Mouse (Mus musculus) E14TG2a.4 (cell line): ENCODE data around the gene Klk1b5.
A peak's percentile ranks its signal among the peaks of the same experiment; 100 is the strongest.
"Not testable (repeated sequence)": the region's sequence is repeated elsewhere in the genome, so short reads cannot be mapped to it uniquely, and the experiment has no call there.

ENCODE experiments used
- H3K27me3 ChIP-seq: 2 replicates; pipeline ENCODE4 v1.6.1; 2014; ENCODE audit warnings: low read length, control low read depth; ENCODE audit not compliant: insufficient read depth
- H3K36me3 ChIP-seq: 2 replicates; pipeline ENCODE4 v1.6.1; 2014; ENCODE audit warnings: low read length, control low read depth; ENCODE audit not compliant: insufficient read depth
- H3K4me1 ChIP-seq: replicated peaks from 2 replicates; pipeline ENCODE4 v1.6.1; 2014; ENCODE audit warnings: low read depth, low read length, control low read depth
- H3K4me3 ChIP-seq: replicated peaks from 2 replicates; pipeline ENCODE4 v1.5.1; 2014; ENCODE audit warnings: mild to moderate bottlenecking, low read length
- H3K9me3 ChIP-seq: 2 replicates; pipeline ENCODE4 v1.6.1; 2014; ENCODE audit warnings: low read length, control low read depth
- CTCF ChIP-seq: conservative IDR thresholded peaks from 2 replicates; pipeline ENCODE4 v1.5.1; 2014; ENCODE audit warnings: low read length
- NANOG ChIP-seq: IDR thresholded peaks from 2 replicates; pipeline ENCODE4 v1.6.1; 2014; ENCODE audit warnings: borderline replicate concordance, low read length, mixed read lengths
- POU5F1 ChIP-seq: IDR thresholded peaks from 2 replicates; pipeline ENCODE4 v1.6.1; 2014; ENCODE audit warnings: low read length, borderline replicate concordance

The Klk1b5 gene

GRCm38 (mm10) chr7:44247971-44248370, 32.2 kb downstream of the Klk1b5 start:
- Histone ChIP-seq H3K9me3 (no peaks in the 10 kb centered on the region), H3K4me3 (peak overlapping the region; percentile 99), H3K4me1 (peaks cover 50% of the 10 kb centered on the region), H3K36me3 (peaks cover 52% of the 10 kb centered on the region), H3K27me3 (no peaks in the 10 kb centered on the region)
- TF ChIP-seq CTCF (no peak), POU5F1 (no peak), NANOG (no peak)

DNA sequence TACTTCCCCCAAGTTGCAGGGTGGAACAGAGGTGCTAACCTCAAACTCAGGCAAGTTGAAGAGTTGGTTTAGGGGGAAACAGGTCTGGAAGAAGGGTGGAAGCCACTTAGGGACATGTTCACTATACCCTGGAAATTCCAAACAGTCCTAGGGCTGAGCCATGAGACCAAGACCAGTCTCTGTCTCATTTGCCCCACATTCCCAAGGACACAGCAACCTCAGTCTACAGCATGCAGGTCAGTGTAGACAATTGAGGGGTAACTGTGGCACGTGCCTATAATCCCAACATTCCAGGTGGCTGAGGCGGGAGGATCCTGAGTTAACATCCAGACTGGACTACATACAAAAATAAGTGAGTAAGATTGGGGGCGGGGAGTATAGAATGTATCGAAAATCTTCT, 33.5 kb downstream of the Klk1b5 start:
- H3K27me3 ChIP-seq, result no peaks in the 10 kb centered on the region
- H3K4me1 ChIP-seq, result peaks cover 60% of the 10 kb centered on the region
- peaks cover 63% of the 10 kb centered on the region for H3K36me3 ChIP-seq
- peak overlapping the region; percentile 35; the same call in 1 of the 2 replicates for H3K4me3 ChIP-seq
- TF ChIP-seq CTCF (no peak), NANOG (no peak), POU5F1 (no peak)
- H3K9me3 ChIP-seq, result no peaks in the 10 kb centered on the region

GRCm38 (mm10) chr7:44250732-44251275, 35.1 kb downstream of the Klk1b5 start:
- Histone ChIP-seq H3K4me1 (peaks cover 60% of the 10 kb centered on the region), H3K4me3 (0 out of 2 replicates have a peak overlapping the region, but pooled peaks have one; percentile 7), H3K36me3 (peaks cover 63% of the 10 kb centered on the region)
- not testable (repeated sequence) for H3K9me3 ChIP-seq, H3K27me3 ChIP-seq

- no peak overlapping the region for H3K4me3 ChIP-seq
- H3K4me1 ChIP-seq, result peaks cover 66% of the 10 kb centered on the region
- H3K27me3 ChIP-seq, result no peaks in the 10 kb centered on the region
- H3K9me3 ChIP-seq, result no peaks in the 10 kb centered on the region
- TF ChIP-seq NANOG (no peak), POU5F1 (no peak), CTCF (no peak)
- H3K36me3 ChIP-seq, result peaks cover 58% of the 10 kb centered on the region
These were observed 37.4 kb downstream of the Klk1b5 start for GRCm38 (mm10) chr7:44253023-44253616.

DNA sequence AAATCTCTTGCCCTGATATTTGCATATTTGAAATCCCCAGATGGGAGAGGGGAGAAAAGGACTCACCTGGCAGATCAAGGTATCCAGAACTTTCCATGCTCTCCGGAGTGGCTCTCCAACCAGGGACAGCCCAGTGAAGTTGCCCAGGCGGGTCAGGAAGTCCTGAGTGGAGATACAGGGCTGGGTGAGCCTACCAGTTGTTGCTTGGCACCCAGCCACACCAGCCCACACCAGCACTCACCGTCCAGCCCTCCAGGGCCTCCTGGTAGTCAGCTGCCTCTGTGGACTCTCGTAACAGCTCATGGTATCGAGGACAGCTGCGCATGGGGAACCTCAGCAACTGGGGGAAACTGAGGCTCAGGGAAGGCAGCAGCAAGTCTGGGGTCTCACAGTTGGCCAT, 39.2 kb downstream of the Klk1b5 start:
- TF ChIP-seq POU5F1 (no peak), CTCF (no peak), NANOG (no peak)
- Histone ChIP-seq H3K9me3 (no peaks in the 10 kb centered on the region), H3K36me3 (peaks cover 40% of the 10 kb centered on the region)

GRCm38 (mm10) chr7:44257278-44257677, 41.5 kb downstream of the Klk1b5 start, which contains the start of gene Acp4:
Gene Acp4, minus strand, starts transcription at chr7:44257378.
- Histone ChIP-seq H3K4me1 (peaks cover 48% of the 10 kb centered on the region), H3K36me3 (peaks cover 18% of the 10 kb centered on the region), H3K9me3 (no peaks in the 10 kb centered on the region), H3K27me3 (peaks cover 10% of the 10 kb centered on the region; the same call in 1 of the 2 replicates), H3K4me3 (no peak within 1 kb of the TSS)
- TF ChIP-seq NANOG (no peak), CTCF (no peak), POU5F1 (no peak)

More for the DNA sequence above, 39.2 kb downstream of the Klk1b5 start:
- Histone ChIP-seq H3K27me3 (0 out of 2 replicates have a peak, but pooled peaks cover 3% of the 10 kb centered on the region), H3K4me3 (no peak overlapping the region), H3K4me1 (peaks cover 47% of the 10 kb centered on the region)

DNA sequence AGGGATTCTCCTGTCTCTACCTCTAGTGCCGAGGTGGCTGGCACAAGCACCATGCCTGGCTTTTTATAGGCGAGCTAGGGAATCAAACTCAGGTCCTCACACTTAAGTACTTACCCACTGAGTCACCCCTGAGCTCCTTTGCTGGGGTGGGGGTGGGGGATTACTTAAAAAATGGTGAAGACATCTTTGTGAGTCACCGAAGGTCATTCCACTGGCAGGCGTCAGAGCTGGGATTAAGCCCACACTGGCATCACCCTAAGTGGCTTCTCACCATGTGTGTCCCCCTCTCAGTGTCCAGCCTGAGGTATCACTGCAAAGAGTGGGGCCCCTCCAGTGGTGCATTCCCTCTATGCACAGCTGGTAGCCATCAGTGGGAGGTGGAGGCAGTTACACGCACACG, 44.7 kb downstream of the Klk1b5 start:
- Histone ChIP-seq H3K27me3 (peaks cover 14% of the 10 kb centered on the region), H3K9me3 (no peaks in the 10 kb centered on the region), H3K4me1 (peaks cover 38% of the 10 kb centered on the region), H3K36me3 (no peaks in the 10 kb centered on the region), H3K4me3 (no peak overlapping the region)
- TF ChIP-seq CTCF (no peak), POU5F1 (no peak), NANOG (no peak)

DNA sequence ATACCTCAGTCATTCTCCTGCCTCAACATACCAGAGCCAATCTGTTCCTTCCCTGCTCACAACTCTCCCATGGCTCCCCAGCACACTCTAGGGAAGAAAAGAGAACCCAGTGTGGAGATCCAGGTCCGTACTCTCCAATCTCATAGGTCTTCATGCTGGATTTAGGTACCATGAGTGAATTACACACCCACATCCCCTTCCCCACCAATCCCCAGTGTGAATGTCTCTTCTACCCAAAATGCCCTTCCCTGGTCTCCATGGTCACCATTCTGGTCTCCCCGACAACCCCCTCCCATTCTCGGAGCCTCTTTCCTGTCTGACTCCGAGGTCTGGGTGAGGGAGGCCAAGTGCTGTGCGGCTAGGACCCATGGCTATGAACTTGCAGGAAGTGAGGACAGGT, 45.4 kb downstream of the Klk1b5 start, which contains the start of gene Gm15517:
Gene Gm15517 (plus strand): TSS at position 301 of the 400 bp plus-strand sequence.
- no peaks in the 10 kb centered on the region for H3K36me3 ChIP-seq
- H3K4me3 ChIP-seq, result no peak within 1 kb of the TSS; the same call in 1 of the 2 replicates
- TF ChIP-seq CTCF (no peak), POU5F1 (no peak), NANOG (no peak)
- peaks cover 14% of the 10 kb centered on the region for H3K27me3 ChIP-seq
- H3K4me1 ChIP-seq, result peaks cover 31% of the 10 kb centered on the region
- no peaks in the 10 kb centered on the region for H3K9me3 ChIP-seq

DNA sequence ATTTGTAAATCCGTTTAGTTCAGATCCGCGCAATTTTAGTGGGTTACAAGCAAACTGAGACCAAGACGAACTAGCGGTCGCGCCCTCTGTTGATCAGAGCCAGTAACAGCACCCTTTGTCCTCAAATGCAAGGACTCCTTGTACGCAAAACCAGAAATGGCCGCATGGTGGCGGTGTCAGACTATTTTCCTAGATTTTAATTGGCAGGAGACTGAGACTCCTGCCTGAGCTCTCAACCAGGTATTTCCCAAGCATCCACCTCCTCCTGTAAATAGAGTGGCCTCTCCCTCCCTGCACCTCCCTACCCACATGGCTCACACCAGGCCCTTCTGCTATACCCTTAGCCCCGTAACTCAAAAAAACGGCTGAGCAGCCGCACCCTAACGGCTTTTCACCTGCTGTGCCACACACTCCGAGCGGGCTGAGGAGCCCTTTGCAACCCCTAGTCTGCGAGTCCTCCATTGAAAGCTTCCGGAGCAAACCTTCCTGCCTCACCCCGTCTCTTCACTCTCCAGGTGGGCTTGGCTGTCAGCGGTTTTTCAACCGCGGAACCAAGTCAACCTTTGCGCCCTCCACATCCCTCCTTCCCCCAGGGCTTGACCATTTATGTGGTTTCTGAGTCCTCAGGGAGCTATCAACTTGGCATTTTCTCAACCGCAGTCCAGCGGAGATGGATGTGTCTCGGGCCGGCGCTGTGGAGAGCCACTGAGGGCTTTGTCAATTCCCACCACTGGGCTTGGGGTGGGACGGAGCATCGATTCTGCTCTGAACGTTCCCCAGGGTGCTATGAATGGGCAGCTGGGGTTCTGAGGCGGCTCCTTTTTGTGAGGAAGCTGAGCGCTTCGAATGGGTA, 47.3 kb downstream of the Klk1b5 start:
- TF ChIP-seq CTCF (peak; percentile 96), POU5F1 (no peak), NANOG (no peak)
- Histone ChIP-seq H3K4me3 (peak overlapping the region; percentile 69), H3K27me3 (peaks cover 23% of the 10 kb centered on the region), H3K4me1 (peaks cover 35% of the 10 kb centered on the region), H3K36me3 (no peaks in the 10 kb centered on the region), H3K9me3 (no peaks in the 10 kb centered on the region)
